Mouse (Mus musculus): Measurements from ENCODE around the gene Carmil1. TPM values are rescaled to one million over a fixed set of nuclear protein-coding genes. Genes with fewer than 3 reads are reported as not detected.

Carmil1 gene
- polyA plus RNA-seq, 1 experiment from 2014 or later, result 50.7 TPM

- no peak for TF ChIP-seq CTCF (IDR thresholded peaks at IDR 0.05; ENCODE audit: low read depth)
Measured at GRCm38 (mm10) chr13:24037502-24037901, 243.1 kb downstream of the Carmil1 start.

GRCm38 (mm10) chr13:24036150-24036549, 244.4 kb downstream of the Carmil1 start:
- no peaks in the 10 kb centered on the region for H3K36me3 ChIP-seq (ENCODE audit: insufficient read depth)
- no peak for TF ChIP-seq CTCF (IDR thresholded peaks at IDR 0.05; ENCODE audit: low read depth)
- no peak overlapping the region for H3K9ac ChIP-seq
- H3K27me3 ChIP-seq (ENCODE audit: insufficient read depth, low read length), result no peaks in the 10 kb centered on the region
- 0 out of 2 replicates have a peak overlapping the region, but pooled peaks have one; percentile 7 for H3K4me2 ChIP-seq
- DNase-seq (no peak), ATAC-seq (ENCODE audit: insufficient read depth) (no peak)
- H3K4me1 ChIP-seq (ENCODE audit: insufficient read depth), result no peaks in the 10 kb centered on the region
- H3K27ac ChIP-seq (ENCODE audit: low read depth), result no peak overlapping the region
- no peak overlapping the region for H3K4me3 ChIP-seq (ENCODE audit: low read depth, low read length)
- no peaks in the 10 kb centered on the region for H3K9me3 ChIP-seq (ENCODE audit: low read depth, low read length)
- 73% methylated on average over 18 of the region's 18 CpGs for WGBS

More at GRCm38 (mm10) chr13:24037502-24037901, 243.1 kb downstream of the Carmil1 start:
- Histone ChIP-seq H3K4me2 (no peak overlapping the region), H3K9me3 (ENCODE audit: low read depth, low read length) (no peaks in the 10 kb centered on the region), H3K36me3 (ENCODE audit: insufficient read depth) (no peaks in the 10 kb centered on the region), H3K4me1 (ENCODE audit: insufficient read depth) (no peaks in the 10 kb centered on the region), H3K9ac (no peak overlapping the region), H3K27ac (ENCODE audit: low read depth) (no peak overlapping the region), H3K4me3 (ENCODE audit: low read depth, low read length) (no peak overlapping the region), H3K27me3 (ENCODE audit: insufficient read depth, low read length) (no peaks in the 10 kb centered on the region)
- 72% methylated on average over 3 of the region's 3 CpGs for WGBS
- peak; percentile 53 for DNase-seq
- no peak for ATAC-seq (ENCODE audit: insufficient read depth)

GRCm38 (mm10) chr13:24027191-24028170, 253.1 kb downstream of the Carmil1 start:
- no peak for ATAC-seq (ENCODE audit: insufficient read depth)
- Histone ChIP-seq H3K4me1 (ENCODE audit: insufficient read depth) (no peaks in the 10 kb centered on the region), H3K9ac (no peak overlapping the region), H3K9me3 (ENCODE audit: low read depth, low read length) (no peaks in the 10 kb centered on the region), H3K27me3 (ENCODE audit: insufficient read depth, low read length) (no peaks in the 10 kb centered on the region), H3K27ac (ENCODE audit: low read depth) (no peak overlapping the region), H3K4me2 (no peak overlapping the region), H3K4me3 (ENCODE audit: low read depth, low read length) (no peak overlapping the region), H3K36me3 (ENCODE audit: insufficient read depth) (peaks cover 7% of the 10 kb centered on the region; the same call in 1 of the 2 replicates)
- WGBS, result 67% methylated on average over 5 of the region's 5 CpGs
- TF ChIP-seq CTCF (IDR thresholded peaks at IDR 0.05; ENCODE audit: low read depth), result peak; percentile 50
- DNase-seq, result peak; percentile 65

- Histone ChIP-seq H3K27me3 (ENCODE audit: insufficient read depth, low read length) (no peaks in the 10 kb centered on the region), H3K9ac (no peak overlapping the region), H3K9me3 (ENCODE audit: low read depth, low read length) (no peaks in the 10 kb centered on the region), H3K27ac (ENCODE audit: low read depth) (no peak overlapping the region), H3K4me3 (ENCODE audit: low read depth, low read length) (no peak overlapping the region), H3K4me1 (ENCODE audit: insufficient read depth) (no peaks in the 10 kb centered on the region), H3K4me2 (no peak overlapping the region), H3K36me3 (ENCODE audit: insufficient read depth) (no peaks in the 10 kb centered on the region)
- 82% methylated on average over 4 of the region's 4 CpGs for WGBS
- no peak for TF ChIP-seq CTCF (IDR thresholded peaks at IDR 0.05; ENCODE audit: low read depth)
- ATAC-seq (ENCODE audit: insufficient read depth), result no peak
- no peak for DNase-seq
Measured at GRCm38 (mm10) chr13:24018515-24018914, 262.1 kb downstream of the Carmil1 start.

- Histone ChIP-seq H3K4me2 (no peak overlapping the region), H3K4me3 (ENCODE audit: low read depth, low read length) (no peak overlapping the region), H3K9ac (no peak overlapping the region), H3K27me3 (ENCODE audit: insufficient read depth, low read length) (no peaks in the 10 kb centered on the region), H3K4me1 (ENCODE audit: insufficient read depth) (no peaks in the 10 kb centered on the region), H3K9me3 (ENCODE audit: low read depth, low read length) (no peaks in the 10 kb centered on the region), H3K36me3 (ENCODE audit: insufficient read depth) (no peaks in the 10 kb centered on the region), H3K27ac (ENCODE audit: low read depth) (no peak overlapping the region)
- DNase-seq (no peak), ATAC-seq (ENCODE audit: insufficient read depth) (no peak)
- no peak for TF ChIP-seq CTCF (IDR thresholded peaks at IDR 0.05; ENCODE audit: low read depth)
- WGBS, result 93% methylated on average over 2 of the region's 2 CpGs
Measured at GRCm38 (mm10) chr13:24005528-24005927, 275.1 kb downstream of the Carmil1 start.

DNA sequence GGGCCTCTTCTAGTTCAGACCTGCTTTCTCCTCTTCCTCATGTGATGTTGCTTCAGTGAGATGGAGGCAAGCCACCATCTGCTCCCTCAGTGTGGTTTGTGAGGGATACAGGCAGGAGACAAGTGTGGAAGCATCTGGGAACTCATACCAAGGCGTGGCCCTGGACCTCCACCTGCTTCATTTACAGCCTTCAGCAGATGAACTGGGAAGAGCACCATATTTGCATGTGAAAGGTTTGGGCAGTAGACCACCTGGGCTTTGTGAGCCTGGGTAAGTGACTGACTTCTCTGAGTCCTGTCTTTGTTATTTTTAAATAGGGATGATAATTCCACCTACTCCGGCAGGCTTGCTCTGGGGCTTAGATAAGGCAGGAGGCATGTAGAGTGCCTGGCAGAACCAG, 278.8 kb downstream of the Carmil1 start:
- ATAC-seq (ENCODE audit: insufficient read depth) (no peak), DNase-seq (no peak)
- no peaks in the 10 kb centered on the region for H3K36me3 ChIP-seq (ENCODE audit: insufficient read depth)
- no peak overlapping the region for H3K27ac ChIP-seq (ENCODE audit: low read depth)
- no peak overlapping the region for H3K9ac ChIP-seq
- WGBS, result 54% methylated on average over 2 of the region's 2 CpGs
- H3K9me3 ChIP-seq (ENCODE audit: low read depth, low read length), result no peaks in the 10 kb centered on the region
- no peaks in the 10 kb centered on the region for H3K4me1 ChIP-seq (ENCODE audit: insufficient read depth)
- no peaks in the 10 kb centered on the region for H3K27me3 ChIP-seq (ENCODE audit: insufficient read depth, low read length)
- no peak overlapping the region for H3K4me3 ChIP-seq (ENCODE audit: low read depth, low read length)
- H3K4me2 ChIP-seq, result no peak overlapping the region
- TF ChIP-seq CTCF (IDR thresholded peaks at IDR 0.05; ENCODE audit: low read depth), result no peak

DNA sequence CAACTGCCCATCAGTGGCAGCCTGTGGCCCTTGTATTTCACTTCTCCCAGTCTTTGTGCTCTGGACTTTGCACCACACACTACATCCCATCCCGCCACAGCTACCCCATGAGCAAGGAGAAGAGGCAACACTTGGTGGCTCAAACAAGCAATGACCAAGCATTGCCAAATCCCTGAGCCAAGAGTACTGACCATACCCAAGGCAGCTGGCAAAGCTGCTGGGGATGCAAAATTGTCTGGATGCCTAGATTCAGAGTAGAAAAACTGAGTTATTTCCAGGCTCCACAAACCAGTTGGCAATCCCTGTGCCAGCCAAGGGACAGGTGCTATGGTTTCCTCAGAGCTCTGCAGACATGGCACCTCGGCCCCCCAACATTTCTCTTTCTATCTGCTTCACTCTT, 279.5 kb downstream of the Carmil1 start:
- no peak for DNase-seq
- Histone ChIP-seq H3K4me3 (ENCODE audit: low read depth, low read length) (no peak overlapping the region), H3K36me3 (ENCODE audit: insufficient read depth) (no peaks in the 10 kb centered on the region), H3K27me3 (ENCODE audit: insufficient read depth, low read length) (no peaks in the 10 kb centered on the region), H3K4me2 (no peak overlapping the region), H3K4me1 (ENCODE audit: insufficient read depth) (no peaks in the 10 kb centered on the region), H3K27ac (ENCODE audit: low read depth) (no peak overlapping the region), H3K9ac (no peak overlapping the region), H3K9me3 (ENCODE audit: low read depth, low read length) (no peaks in the 10 kb centered on the region)
- ATAC-seq (ENCODE audit: insufficient read depth), result no peak
- TF ChIP-seq CTCF (IDR thresholded peaks at IDR 0.05; ENCODE audit: low read depth), result no peak
- 75% methylated on average over 2 of the region's 2 CpGs for WGBS
